Mouse (Mus musculus) hindbrain, postnatal 0 days (tissue): Measurements from ENCODE around the gene Shc4. TPM values are rescaled to one million over a fixed set of nuclear protein-coding genes. Genes with fewer than 3 reads are reported as not detected.

ENCODE experiments used
- ATAC-seq: fragments of 200-750 bp; cut with Nextera tagmentation; 2 replicates; pipeline ENCODE4 v1.8.0; 2017; ENCODE audit warnings: mild to moderate bottlenecking, moderate TSS enrichment, moderate library complexity
- DNase-seq: peaks from one replicate; pipeline ENCODE4 v3.0.0-alpha.2; 2015; ENCODE audit warnings: low spot score
- H3K27ac ChIP-seq: fragments of 300-500 bp; sonication (generic); 2 replicates; pipeline ENCODE4 v1.5.1; 2014; ENCODE audit warnings: mild to moderate bottlenecking
- H3K27me3 ChIP-seq: fragments of 300-500 bp; sonication (generic); 2 replicates; pipeline ENCODE4 v1.6.1; 2014; ENCODE audit warnings: low read length, mixed read lengths; ENCODE audit not compliant: insufficient read depth
- H3K36me3 ChIP-seq: fragments of 300-500 bp; sonication (generic); 2 replicates; pipeline ENCODE4 v1.6.1; 2014; ENCODE audit warnings: low read length, mixed read lengths; ENCODE audit not compliant: insufficient read depth
- H3K4me1 ChIP-seq: fragments of 300-500 bp; sonication (generic); 2 replicates; pipeline ENCODE4 v1.6.1; 2014; ENCODE audit warnings: antibody characterized with exemption, low read length, mixed read lengths; ENCODE audit not compliant: insufficient read depth
- H3K4me2 ChIP-seq: fragments of 300-500 bp; sonication (generic); 2 replicates; pipeline ENCODE4 v1.6.1; 2014; ENCODE audit warnings: low read depth, mild to moderate bottlenecking, low read length, moderate library complexity, mixed read lengths
- H3K4me3 ChIP-seq: fragments of 300-500 bp; sonication (generic); 2 replicates; pipeline ENCODE4 v1.5.1; 2014; ENCODE audit warnings: low read length
- H3K9ac ChIP-seq: fragments of 300-500 bp; sonication (generic); replicated peaks from 2 replicates; pipeline ENCODE4 v1.6.1; 2014; ENCODE audit warnings: mild to moderate bottlenecking, low read length, moderate library complexity, mixed read lengths
- H3K9me3 ChIP-seq: fragments of 300-500 bp; sonication (generic); 2 replicates; pipeline ENCODE4 v1.6.1; 2016; ENCODE audit warnings: low read length, mixed read lengths
- CTCF ChIP-seq: IDR thresholded peaks from 2 replicates; pipeline ENCODE4 v1.5.1; 2016; ENCODE audit warnings: antibody characterized with exemption, control low read depth, low read depth
- WGBS: fragments of 180-500 bp; shearing (Covaris S2); extraction: QIAGEN DNeasy Blood & Tissue Kit; methylation state at CpG from one replicate; pipeline ENCODE4 v1.1.7; 2014; 5-methylcytosine and 5-hydroxymethylcytosine counted together
- polyA plus RNA-seq: library from polyadenylated mRNA; unstranded; fragments of >200 nt; fragmentation: Nextera tagmentation; extraction: Ambion mirVana; gene quantifications from 2 replicates; pipeline ENCODE4 v1.2.1, GENCODE M21; 2015
- total RNA-seq: library from RNA; depleted of rRNA; stranded (reverse); fragments of >200 nt; gene quantifications from 2 replicates; pipeline ENCODE4 v1.2.3, GENCODE M21; 2014

The Shc4 gene
- total and polyA plus RNA-seq, 2 experiments from 2014 or later = 3.9 to 9.1 TPM

- Histone ChIP-seq H3K27me3 (no peaks in the 10 kb centered on the region), H3K27ac (no peak overlapping the region), H3K9ac (no peak overlapping the region), H3K4me2 (no peak overlapping the region), H3K4me3 (no peak overlapping the region), H3K4me1 (no peaks in the 10 kb centered on the region), H3K9me3 (no peaks in the 10 kb centered on the region), H3K36me3 (no peaks in the 10 kb centered on the region)
- TF ChIP-seq CTCF = no peak
- ATAC-seq = no peak
- WGBS = 86% methylated on average over 3 of the region's 3 CpGs
- DNase-seq = no peak
Measured at GRCm38 (mm10) chr2:125662517-125662916, 61.4 kb downstream of the Shc4 start.

- H3K9ac ChIP-seq = no peak overlapping the region
Measured at GRCm38 (mm10) chr2:125661156-125661555, 62.8 kb downstream of the Shc4 start.

GRCm38 (mm10) chr2:125660537-125661130, 63.3 kb downstream of the Shc4 start:
- 42% methylated on average over 20 of the region's 20 CpGs for whole genome bisulfite sequencing
- Histone ChIP-seq H3K9me3 (no peaks in the 10 kb centered on the region), H3K9ac (no peak overlapping the region), H3K4me2 (peak overlapping the region; percentile 49), H3K4me3 (peak overlapping the region; percentile 11; the same call in 1 of the 2 replicates), H3K27me3 (no peaks in the 10 kb centered on the region), H3K4me1 (no peaks in the 10 kb centered on the region), H3K36me3 (no peaks in the 10 kb centered on the region), H3K27ac (no peak overlapping the region)
- DNase-seq = peak; percentile 11
- no peak for TF ChIP-seq CTCF
- peak; percentile 48 for ATAC-seq

More at GRCm38 (mm10) chr2:125661156-125661555, 62.8 kb downstream of the Shc4 start:
- Histone ChIP-seq H3K4me3 (no peak overlapping the region), H3K27me3 (no peaks in the 10 kb centered on the region), H3K36me3 (no peaks in the 10 kb centered on the region), H3K9me3 (no peaks in the 10 kb centered on the region), H3K4me1 (no peaks in the 10 kb centered on the region), H3K4me2 (peak overlapping the region; percentile 49; the same call in 1 of the 2 replicates), H3K27ac (no peak overlapping the region)
- ATAC-seq (no peak), DNase-seq (no peak)
- 73% methylated on average over 4 of the region's 4 CpGs for WGBS
- TF ChIP-seq CTCF = no peak

- Histone ChIP-seq H3K4me3 (peak overlapping the region; percentile 11; the same call in 1 of the 2 replicates), H3K36me3 (no peaks in the 10 kb centered on the region)
- peak; percentile 82 for ATAC-seq
Measured at GRCm38 (mm10) chr2:125659823-125660536, 64.0 kb downstream of the Shc4 start.

GRCm38 (mm10) chr2:125655391-125655790, 68.6 kb downstream of the Shc4 start:
- no peak overlapping the region for H3K4me2 ChIP-seq
- no peak for TF ChIP-seq CTCF
- no peaks in the 10 kb centered on the region for H3K9me3 ChIP-seq
- ATAC-seq = no peak
- H3K36me3 ChIP-seq = no peaks in the 10 kb centered on the region
- no peaks in the 10 kb centered on the region for H3K27me3 ChIP-seq
- H3K4me3 ChIP-seq = no peak overlapping the region
- no peaks in the 10 kb centered on the region for H3K4me1 ChIP-seq
- no peak overlapping the region for H3K27ac ChIP-seq
- no peak for DNase-seq
- H3K9ac ChIP-seq = no peak overlapping the region
- WGBS = 90% methylated on average over 9 of the region's 9 CpGs

More at GRCm38 (mm10) chr2:125659823-125660536, 64.0 kb downstream of the Shc4 start:
- H3K9me3 ChIP-seq = no peaks in the 10 kb centered on the region
- H3K4me1 ChIP-seq = no peaks in the 10 kb centered on the region
- DNase-seq = peak; percentile 86
- peak; percentile 89 for TF ChIP-seq CTCF
- no peak overlapping the region for H3K27ac ChIP-seq
- H3K27me3 ChIP-seq = no peaks in the 10 kb centered on the region
- peak overlapping the region; percentile 49 for H3K4me2 ChIP-seq
- WGBS = 14% methylated on average over 10 of the region's 10 CpGs
- no peak overlapping the region for H3K9ac ChIP-seq

GRCm38 (mm10) chr2:125653286-125653685, 70.7 kb downstream of the Shc4 start:
- Histone ChIP-seq H3K9me3 (no peaks in the 10 kb centered on the region), H3K4me1 (no peaks in the 10 kb centered on the region), H3K9ac (no peak overlapping the region), H3K4me3 (no peak overlapping the region), H3K36me3 (no peaks in the 10 kb centered on the region), H3K4me2 (no peak overlapping the region), H3K27me3 (no peaks in the 10 kb centered on the region), H3K27ac (no peak overlapping the region)
- ATAC-seq (no peak), DNase-seq (no peak)
- TF ChIP-seq CTCF = no peak
- WGBS = 93% methylated on average over 2 of the region's 2 CpGs

GRCm38 (mm10) chr2:125651563-125651962, 72.4 kb downstream of the Shc4 start:
- H3K27me3 ChIP-seq = no peaks in the 10 kb centered on the region
- no peak for DNase-seq
- WGBS = 53% methylated on average over 8 of the region's 8 CpGs
- no peaks in the 10 kb centered on the region for H3K9me3 ChIP-seq
- no peak overlapping the region for H3K9ac ChIP-seq
- no peak overlapping the region for H3K27ac ChIP-seq
- no peak overlapping the region for H3K4me2 ChIP-seq
- H3K4me1 ChIP-seq = no peaks in the 10 kb centered on the region
- no peaks in the 10 kb centered on the region for H3K36me3 ChIP-seq
- H3K4me3 ChIP-seq = no peak overlapping the region
- no peak for ATAC-seq
- TF ChIP-seq CTCF = no peak
